Mouse (Mus musculus): ENCODE data around the gene Eml6. TPM values are rescaled to one million over a fixed set of nuclear protein-coding genes. Genes with fewer than 3 reads are reported as not detected.
"Not testable (repeated sequence)": the region's sequence is repeated elsewhere in the genome, so short reads cannot be mapped to it uniquely, and the experiment has no call there.

Eml6 gene
- polyA plus RNA-seq, 1 experiment from 2014 or later, result 0.87 TPM

GRCm38 (mm10) chr11:29762768-29763167 is 263.1 kb downstream of the Eml6 start:
- Histone ChIP-seq H3K79me2 (ENCODE audit: inconsistent target) (no peaks in the 10 kb centered on the region), H3K27ac (no peak overlapping the region), H3K36me3 (ENCODE audit: inconsistent target) (no peaks in the 10 kb centered on the region), H3K4me3 (ENCODE audit: inconsistent target) (no peak overlapping the region)
- 89% methylated on average over 1 of the region's 1 CpGs for WGBS (ENCODE audit: missing documents)

- H3K36me3 ChIP-seq (ENCODE audit: inconsistent target), result no peaks in the 10 kb centered on the region
- no peaks in the 10 kb centered on the region for H3K79me2 ChIP-seq (ENCODE audit: inconsistent target)
- no peak overlapping the region for H3K4me3 ChIP-seq (ENCODE audit: inconsistent target)
- WGBS (ENCODE audit: missing documents), result 97% methylated on average over 9 of the region's 9 CpGs
- no peak overlapping the region for H3K27ac ChIP-seq
These were observed 264.4 kb downstream of the Eml6 start for GRCm38 (mm10) chr11:29761387-29761786.

- no peak overlapping the region for H3K27ac ChIP-seq
- no peaks in the 10 kb centered on the region for H3K36me3 ChIP-seq (ENCODE audit: inconsistent target)
- no peaks in the 10 kb centered on the region for H3K79me2 ChIP-seq (ENCODE audit: inconsistent target)
- WGBS (ENCODE audit: missing documents), result 95% methylated on average over 5 of the region's 5 CpGs
- no peak overlapping the region for H3K4me3 ChIP-seq (ENCODE audit: inconsistent target)
These were observed 267.2 kb downstream of the Eml6 start for GRCm38 (mm10) chr11:29758617-29759016.

GRCm38 (mm10) chr11:29756007-29756406 is 269.8 kb downstream of the Eml6 start:
- 92% methylated on average over 5 of the region's 5 CpGs for WGBS (ENCODE audit: missing documents)
- not testable (repeated sequence) for H3K79me2 ChIP-seq (ENCODE audit: inconsistent target); H3K27ac ChIP-seq

GRCm38 (mm10) chr11:29751648-29752611 is 273.9 kb downstream of the Eml6 start:
- no peak overlapping the region for H3K4me3 ChIP-seq (ENCODE audit: inconsistent target)
- no peak overlapping the region for H3K27ac ChIP-seq
- H3K79me2 ChIP-seq (ENCODE audit: inconsistent target), result no peaks in the 10 kb centered on the region
- H3K36me3 ChIP-seq (ENCODE audit: inconsistent target), result peaks cover 7% of the 10 kb centered on the region; the same call in 1 of the 2 replicates
- 95% methylated on average over 14 of the region's 14 CpGs for WGBS (ENCODE audit: missing documents)

More at GRCm38 (mm10) chr11:29756007-29756406, 269.8 kb downstream of the Eml6 start:
- H3K4me3 ChIP-seq (ENCODE audit: inconsistent target); H3K36me3 ChIP-seq (ENCODE audit: inconsistent target): not testable (repeated sequence)

GRCm38 (mm10) chr11:29751013-29751412 is 274.8 kb downstream of the Eml6 start:
- WGBS (ENCODE audit: missing documents), result 100% methylated on average over 2 of the region's 2 CpGs
- H3K4me3 ChIP-seq (ENCODE audit: inconsistent target), result no peak overlapping the region
- H3K36me3 ChIP-seq (ENCODE audit: inconsistent target), result peaks cover 16% of the 10 kb centered on the region
- H3K27ac ChIP-seq, result no peak overlapping the region
- no peaks in the 10 kb centered on the region for H3K79me2 ChIP-seq (ENCODE audit: inconsistent target)

- no peaks in the 10 kb centered on the region for H3K79me2 ChIP-seq (ENCODE audit: inconsistent target)
- H3K4me3 ChIP-seq (ENCODE audit: inconsistent target), result no peak overlapping the region
- H3K36me3 ChIP-seq (ENCODE audit: inconsistent target), result peaks cover 32% of the 10 kb centered on the region
- WGBS (ENCODE audit: missing documents), result 89% methylated on average over 1 of the region's 1 CpGs
- H3K27ac ChIP-seq, result no peak overlapping the region
These were observed 276.4 kb downstream of the Eml6 start for GRCm38 (mm10) chr11:29749468-29749829.

- H3K4me3 ChIP-seq (ENCODE audit: inconsistent target), result no peak overlapping the region
- H3K27ac ChIP-seq, result no peak overlapping the region
- WGBS (ENCODE audit: missing documents), result 90% methylated on average over 7 of the region's 8 CpGs
- no peaks in the 10 kb centered on the region for H3K79me2 ChIP-seq (ENCODE audit: inconsistent target)
- peaks cover 37% of the 10 kb centered on the region for H3K36me3 ChIP-seq (ENCODE audit: inconsistent target)
These were observed 276.9 kb downstream of the Eml6 start for GRCm38 (mm10) chr11:29748750-29749467.

GRCm38 (mm10) chr11:29747881-29748280 is 278.0 kb downstream of the Eml6 start:
- 83% methylated on average over 1 of the region's 1 CpGs for WGBS (ENCODE audit: missing documents)
- peaks cover 47% of the 10 kb centered on the region for H3K36me3 ChIP-seq (ENCODE audit: inconsistent target)
- no peak overlapping the region for H3K27ac ChIP-seq
- H3K79me2 ChIP-seq (ENCODE audit: inconsistent target), result no peaks in the 10 kb centered on the region
- no peak overlapping the region for H3K4me3 ChIP-seq (ENCODE audit: inconsistent target)

GRCm38 (mm10) chr11:29747365-29747764 is 278.5 kb downstream of the Eml6 start:
- H3K27ac ChIP-seq, result no peak overlapping the region
- H3K36me3 ChIP-seq (ENCODE audit: inconsistent target), result peaks cover 52% of the 10 kb centered on the region
- 92% methylated on average over 3 of the region's 3 CpGs for WGBS (ENCODE audit: missing documents)
- no peaks in the 10 kb centered on the region for H3K79me2 ChIP-seq (ENCODE audit: inconsistent target)
- no peak overlapping the region for H3K4me3 ChIP-seq (ENCODE audit: inconsistent target)

- WGBS (ENCODE audit: missing documents), result 94% methylated on average over 8 of the region's 9 CpGs
- Histone ChIP-seq H3K4me3 (ENCODE audit: inconsistent target) (no peak overlapping the region), H3K27ac (no peak overlapping the region), H3K36me3 (ENCODE audit: inconsistent target) (peaks cover 64% of the 10 kb centered on the region), H3K79me2 (ENCODE audit: inconsistent target) (peaks cover 8% of the 10 kb centered on the region; the same call in 1 of the 2 replicates)
These were observed 279.6 kb downstream of the Eml6 start for GRCm38 (mm10) chr11:29746203-29746602.

GRCm38 (mm10) chr11:29745513-29745912 is 280.3 kb downstream of the Eml6 start:
- Histone ChIP-seq H3K79me2 (ENCODE audit: inconsistent target) (peaks cover 15% of the 10 kb centered on the region), H3K4me3 (ENCODE audit: inconsistent target) (no peak overlapping the region), H3K27ac (no peak overlapping the region), H3K36me3 (ENCODE audit: inconsistent target) (peaks cover 66% of the 10 kb centered on the region)
- whole genome bisulfite sequencing (ENCODE audit: missing documents), result 100% methylated on average over 2 of the region's 2 CpGs

GRCm38 (mm10) chr11:29744760-29745430 is 280.9 kb downstream of the Eml6 start:
- WGBS (ENCODE audit: missing documents), result 99% methylated on average over 5 of the region's 5 CpGs
- H3K4me3 ChIP-seq (ENCODE audit: inconsistent target), result no peak overlapping the region
- H3K27ac ChIP-seq, result no peak overlapping the region
- peaks cover 21% of the 10 kb centered on the region for H3K79me2 ChIP-seq (ENCODE audit: inconsistent target)
- H3K36me3 ChIP-seq (ENCODE audit: inconsistent target), result peaks cover 70% of the 10 kb centered on the region

GRCm38 (mm10) chr11:29739752-29740151 is 286.1 kb downstream of the Eml6 start:
- peaks cover 71% of the 10 kb centered on the region for H3K36me3 ChIP-seq (ENCODE audit: inconsistent target)
- H3K79me2 ChIP-seq (ENCODE audit: inconsistent target), result peaks cover 73% of the 10 kb centered on the region
- H3K4me3 ChIP-seq (ENCODE audit: inconsistent target), result no peak overlapping the region
- WGBS (ENCODE audit: missing documents), result 94% methylated on average over 2 of the region's 2 CpGs
- H3K27ac ChIP-seq, result no peak overlapping the region

Measured in macrophage (primary cell).